Mouse (Mus musculus) testis, adult 2 months (tissue): Measurements from ENCODE around the gene Mios. TPM values are rescaled to one million over a fixed set of nuclear protein-coding genes. Genes with fewer than 3 reads are reported as not detected.

Experiments
- H3K27ac ChIP-seq: fragments of 200-500 bp; 2 replicates; pipeline ENCODE4 v1.5.1; 2012; ENCODE audit warnings: low read depth, low read length; ENCODE audit not compliant: control insufficient read depth, insufficient read depth
- H3K27me3 ChIP-seq: fragments of 200-500 bp; 2 replicates; pipeline ENCODE4 v1.6.1; 2012; ENCODE audit warnings: mild to moderate bottlenecking, low read length, moderate library complexity; ENCODE audit not compliant: control insufficient read depth, insufficient read depth
- H3K36me3 ChIP-seq: fragments of 200-500 bp; 2 replicates; pipeline ENCODE4 v1.6.1; 2012; ENCODE audit warnings: mild to moderate bottlenecking, low read length; ENCODE audit not compliant: control insufficient read depth, insufficient read depth
- H3K4me1 ChIP-seq: fragments of 200-500 bp; 2 replicates; pipeline ENCODE4 v1.6.1; 2012; ENCODE audit warnings: low read length; ENCODE audit not compliant: control insufficient read depth, insufficient read depth
- H3K4me3 ChIP-seq: fragments of 200-500 bp; 2 replicates; pipeline ENCODE4 v1.5.1; 2012; ENCODE audit warnings: low read depth, mild to moderate bottlenecking, low read length, moderate library complexity, mixed read lengths; ENCODE audit not compliant: control insufficient read depth
- CTCF ChIP-seq: fragments of 200-500 bp; IDR thresholded peaks from 2 replicates; pipeline ENCODE4 v1.5.1; 2012; ENCODE audit warnings: low read depth, mild to moderate bottlenecking, inconsistent platforms, low read length, moderate library complexity; ENCODE audit not compliant: control insufficient read depth, insufficient read depth, insufficient replicate concordance
- POLR2A ChIP-seq: fragments of 200-500 bp; IDR thresholded peaks from 2 replicates; pipeline ENCODE4 v1.6.1; 2012; ENCODE audit warnings: low read depth, mild to moderate bottlenecking, inconsistent platforms, low read length, moderate library complexity; ENCODE audit not compliant: control insufficient read depth
- polyA plus RNA-seq: library from polyadenylated mRNA; depleted of rRNA; stranded (reverse); fragments of >200 nt; gene quantifications from 2 replicates; pipeline ENCODE4 v1.2.3, GENCODE M21; 2012; rRNA removed

Mios gene
- polyA plus RNA-seq, 1 experiment = 8.1 TPM

DNA sequence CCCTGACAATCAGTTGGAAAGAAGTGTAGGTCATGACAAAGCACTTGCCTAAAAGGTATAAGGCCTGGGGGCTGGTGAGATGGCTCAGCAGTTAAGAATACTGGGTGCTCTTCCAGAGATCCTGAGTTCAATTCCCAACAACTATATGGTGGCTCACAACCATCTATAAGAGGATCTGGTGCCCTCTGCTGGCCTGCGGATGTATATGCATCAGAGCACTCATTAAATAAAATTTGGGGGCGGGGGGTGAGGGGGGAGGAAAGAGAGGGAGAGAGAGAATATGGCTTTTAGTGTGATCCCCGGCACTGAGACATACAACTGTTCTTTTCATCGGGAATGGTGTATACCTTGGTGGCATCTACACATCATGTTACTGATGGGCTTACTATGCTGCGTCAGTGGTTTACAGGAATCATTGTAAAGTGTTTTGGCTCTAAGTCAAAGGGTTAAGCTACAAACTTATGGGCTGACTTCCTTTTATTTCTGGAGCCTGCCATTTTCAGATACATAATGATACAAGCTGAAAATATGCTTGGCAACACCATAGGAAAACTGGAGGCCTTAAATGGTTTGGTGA, 69.5 kb downstream of the Mios start:
- H3K4me3 ChIP-seq = no peak overlapping the region
- TF ChIP-seq CTCF = no peak
- no peak for TF ChIP-seq POLR2A
- no peak overlapping the region for H3K27ac ChIP-seq
- H3K4me1 ChIP-seq = no peaks in the 10 kb centered on the region
- H3K27me3 ChIP-seq = no peaks in the 10 kb centered on the region
- H3K36me3 ChIP-seq = no peaks in the 10 kb centered on the region

DNA sequence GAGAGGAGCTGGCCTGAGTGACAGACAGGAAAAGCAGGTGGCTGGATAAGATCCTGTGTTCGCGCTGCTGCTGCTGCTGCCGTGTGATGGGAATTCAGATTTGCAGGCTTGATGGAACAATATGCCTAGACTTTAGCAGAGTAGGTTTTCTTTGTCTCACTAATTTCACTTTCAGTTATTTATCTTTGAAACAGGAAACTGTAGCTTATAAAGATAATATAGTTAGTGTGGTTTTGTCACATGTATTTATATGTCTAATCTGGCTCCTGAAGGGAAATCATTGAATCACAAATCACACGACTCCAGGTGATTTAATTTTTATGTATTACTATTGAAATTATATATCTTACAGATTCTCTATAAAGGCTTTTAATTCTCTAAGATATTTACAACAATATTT, 74.2 kb downstream of the Mios start:
- Histone ChIP-seq H3K4me3 (no peak overlapping the region), H3K36me3 (no peaks in the 10 kb centered on the region), H3K27ac (no peak overlapping the region), H3K27me3 (no peaks in the 10 kb centered on the region), H3K4me1 (no peaks in the 10 kb centered on the region)
- TF ChIP-seq CTCF (no peak), POLR2A (no peak)

GRCm38 (mm10) chr6:8285401-8285960, 76.5 kb downstream of the Mios start:
- no peak for TF ChIP-seq CTCF
- TF ChIP-seq POLR2A = no peak
- H3K27ac ChIP-seq = no peak overlapping the region
- no peak overlapping the region for H3K4me3 ChIP-seq
- no peaks in the 10 kb centered on the region for H3K4me1 ChIP-seq
- no peaks in the 10 kb centered on the region for H3K36me3 ChIP-seq
- no peaks in the 10 kb centered on the region for H3K27me3 ChIP-seq

Other genes with a start within 250 kb of the Mios start
- gene Col28a1, start 16.6 kb upstream of the Mios start, polyA plus RNA-seq = 0.55 and 1.0 TPM in 2 replicates
- gene Rpa3, start 50.0 kb downstream of the Mios start, polyA plus RNA-seq = 2.9 and 3.3 TPM in 2 replicates
- gene Umad1, start 50.1 kb downstream of the Mios start, polyA plus RNA-seq = 5.9 and 7.0 TPM in 2 replicates
- 2.3 and 4.6 TPM in 2 replicates for gene Gm45062, start 50.2 kb downstream of the Mios start, polyA plus RNA-seq